Mouse (Mus musculus) intestine, embryonic 14.5 days (tissue): Measurements from ENCODE around the gene Krtap29-1. TPM values are rescaled to one million over a fixed set of nuclear protein-coding genes. Genes with fewer than 3 reads are reported as not detected.

Experiments
- polyA plus RNA-seq: library from polyadenylated mRNA; unstranded; fragments of >200 nt; fragmentation: Nextera tagmentation; extraction: Ambion mirVana; gene quantifications from 2 replicates; pipeline ENCODE4 v1.2.1, GENCODE M21; 2014

Krtap29-1 gene
- polyA plus RNA-seq, 1 experiment from 2014 or later = not detected

Other genes with a start within 250 kb of the Krtap29-1 start
- not detected in 2 replicates for gene Gm14180, start 244.8 kb downstream of the Krtap29-1 start, polyA plus RNA-seq
- gene Gm11595, start 206.1 kb downstream of the Krtap29-1 start, polyA plus RNA-seq = not detected in 2 replicates
- gene Krtap4-8, start 198.3 kb downstream of the Krtap29-1 start, polyA plus RNA-seq = not detected in 2 replicates
- gene Krtap4-9, start 193.9 kb downstream of the Krtap29-1 start, polyA plus RNA-seq = not detected in 2 replicates
- not detected in 2 replicates for gene Gm11596, start 185.6 kb downstream of the Krtap29-1 start, polyA plus RNA-seq
- not detected in 2 replicates for gene Gm11569, start 180.1 kb downstream of the Krtap29-1 start, polyA plus RNA-seq
- not detected in 2 replicates for gene Gm11554, start 174.6 kb downstream of the Krtap29-1 start, polyA plus RNA-seq
- gene Krtap4-13, start 169.2 kb downstream of the Krtap29-1 start, polyA plus RNA-seq = not detected in 2 replicates
- not detected in 2 replicates for gene Gm11564, start 163.4 kb downstream of the Krtap29-1 start, polyA plus RNA-seq
- not detected in 2 replicates for gene 2300003K06Rik, start 141.0 kb downstream of the Krtap29-1 start, polyA plus RNA-seq
- 0.19 TPM in 1 of 2 replicates, not detected in the other for gene Krtap4-16, start 127.4 kb downstream of the Krtap29-1 start, polyA plus RNA-seq
- not detected in 2 replicates for gene Gm11568, start 121.1 kb downstream of the Krtap29-1 start, polyA plus RNA-seq
- gene Gm11559, start 114.6 kb downstream of the Krtap29-1 start, polyA plus RNA-seq = not detected in 2 replicates
- not detected in 2 replicates for gene Krtap9-1, start 105.7 kb downstream of the Krtap29-1 start, polyA plus RNA-seq
- gene Gm11567, start 99.9 kb downstream of the Krtap29-1 start, polyA plus RNA-seq = not detected in 2 replicates
- not detected in 2 replicates for gene Krtap31-1, start 71.1 kb downstream of the Krtap29-1 start, polyA plus RNA-seq
- gene Gm11565, start 64.3 kb downstream of the Krtap29-1 start, polyA plus RNA-seq = not detected in 2 replicates
- not detected in 2 replicates for gene Krtap31-2, start 42.8 kb downstream of the Krtap29-1 start, polyA plus RNA-seq
- gene Krtap9-5, start 30.6 kb downstream of the Krtap29-1 start, polyA plus RNA-seq = not detected in 2 replicates
- not detected in 2 replicates for gene Krtap16-1, start 7.5 kb upstream of the Krtap29-1 start, polyA plus RNA-seq
- gene Krtap17-1, start 14.9 kb upstream of the Krtap29-1 start, polyA plus RNA-seq = not detected in 2 replicates
- not detected in 2 replicates for gene Krt33a, start 37.2 kb upstream of the Krtap29-1 start, polyA plus RNA-seq
- gene Krt33b, start 50.8 kb upstream of the Krtap29-1 start, polyA plus RNA-seq = 0.11 TPM in 1 of 2 replicates, not detected in the other
- gene Krt34, start 62.5 kb upstream of the Krtap29-1 start, polyA plus RNA-seq = not detected in 2 replicates
- gene Krt31, start 71.5 kb upstream of the Krtap29-1 start, polyA plus RNA-seq = not detected in 2 replicates
- not detected in 2 replicates for gene Krt32, start 109.2 kb upstream of the Krtap29-1 start, polyA plus RNA-seq
- not detected in 2 replicates for gene Krt35, start 117.2 kb upstream of the Krtap29-1 start, polyA plus RNA-seq
- gene Krt36, start 126.6 kb upstream of the Krtap29-1 start, polyA plus RNA-seq = 0.11 and 0.13 TPM in 2 replicates
- 0.11 TPM in 1 of 2 replicates, not detected in the other for gene Krt13, start 142.5 kb upstream of the Krtap29-1 start, polyA plus RNA-seq
- 1.3 TPM in 2 replicates for gene Krt15, start 156.9 kb upstream of the Krtap29-1 start, polyA plus RNA-seq
- 359 and 374 TPM in 2 replicates for gene Krt19, start 169.6 kb upstream of the Krtap29-1 start, polyA plus RNA-seq
- not detected in 2 replicates for gene Krt9, start 214.2 kb upstream of the Krtap29-1 start, polyA plus RNA-seq
- 5.7 and 6.0 TPM in 2 replicates for gene Krt14, start 228.5 kb upstream of the Krtap29-1 start, polyA plus RNA-seq